Mouse (Mus musculus): ENCODE data around the gene Kif14. TPM values are rescaled to one million over a fixed set of nuclear protein-coding genes. Genes with fewer than 3 reads are reported as not detected.

The Kif14 gene
- polyA plus RNA-seq (2016; fragmentation: Nextera tagmentation; extraction: Ambion mirVana), result 6.1 and 7.3 TPM in 2 replicates

DNA sequence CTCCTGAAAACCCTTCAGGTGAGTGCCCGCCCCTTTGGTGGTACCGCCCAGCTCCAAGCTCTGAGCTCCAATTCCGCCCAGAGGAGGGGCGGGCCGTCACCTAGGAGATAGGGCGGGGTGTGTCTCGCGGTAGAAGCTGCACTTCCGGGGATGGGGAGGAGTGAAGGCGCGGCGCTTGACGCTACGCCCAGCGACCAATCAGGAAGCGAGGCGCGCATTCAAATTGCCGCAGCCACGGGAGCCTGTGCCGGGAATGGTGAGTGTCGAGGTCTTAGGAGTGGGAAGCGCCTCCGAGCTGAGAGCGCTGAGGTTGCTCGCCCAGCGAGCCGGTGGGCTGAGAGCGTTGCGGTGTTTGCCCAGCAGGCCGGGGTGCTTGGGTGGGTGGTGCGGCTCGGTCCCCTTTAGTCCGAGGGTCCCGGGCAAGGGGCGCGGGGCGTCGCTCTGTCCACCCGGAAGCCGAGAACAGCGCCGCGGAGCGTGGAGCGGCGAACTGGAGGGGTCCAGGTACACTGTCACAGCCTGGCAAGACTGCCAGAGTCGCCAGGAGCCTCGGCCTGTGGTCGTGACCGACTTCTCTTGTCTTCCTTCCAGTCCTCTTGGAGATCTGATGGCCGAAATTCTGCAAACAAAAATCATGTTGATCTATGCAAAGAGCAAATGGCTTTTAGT lies at the start of gene Kif14:
Gene Kif14 (plus strand): TSS at position 201 of the 669 bp plus-strand sequence.
- DNase-seq (ENCODE audit: low spot score), result peak; percentile 99

GRCm38 (mm10) chr1:136418393-136418792 lies 47.8 kb upstream of the Kif14 start:
- Histone ChIP-seq H3K4me3 (no peak overlapping the region), H3K27me3 (ENCODE audit: insufficient read depth, poor library complexity, severe bottlenecking) (no peaks in the 10 kb centered on the region), H3K4me1 (replicated peaks) (peaks cover 14% of the 10 kb centered on the region), H3K27ac (no peak overlapping the region), H3K9me3 (peaks cover 4% of the 10 kb centered on the region; the same call in 1 of the 2 replicates), H3K36me3 (peaks cover 35% of the 10 kb centered on the region)
- WGBS, result 93% methylated on average over 6 of the region's 6 CpGs
- DNase-seq (ENCODE audit: low spot score), result no peak

More for the DNA sequence above, at the start of gene Kif14:
- H3K9me3 ChIP-seq, result no peaks in the 10 kb centered on the region
- peaks cover 28% of the 10 kb centered on the region for H3K36me3 ChIP-seq
- peak within 1 kb of the TSS; percentile 94 for H3K27ac ChIP-seq
- H3K27me3 ChIP-seq (ENCODE audit: insufficient read depth, poor library complexity, severe bottlenecking), result no peaks in the 10 kb centered on the region
- WGBS, result under 1% methylated on average over 52 of the region's 52 CpGs
- peaks cover 27% of the 10 kb centered on the region for H3K4me1 ChIP-seq (replicated peaks)
- peak within 1 kb of the TSS; percentile 83 for H3K4me3 ChIP-seq

DNA sequence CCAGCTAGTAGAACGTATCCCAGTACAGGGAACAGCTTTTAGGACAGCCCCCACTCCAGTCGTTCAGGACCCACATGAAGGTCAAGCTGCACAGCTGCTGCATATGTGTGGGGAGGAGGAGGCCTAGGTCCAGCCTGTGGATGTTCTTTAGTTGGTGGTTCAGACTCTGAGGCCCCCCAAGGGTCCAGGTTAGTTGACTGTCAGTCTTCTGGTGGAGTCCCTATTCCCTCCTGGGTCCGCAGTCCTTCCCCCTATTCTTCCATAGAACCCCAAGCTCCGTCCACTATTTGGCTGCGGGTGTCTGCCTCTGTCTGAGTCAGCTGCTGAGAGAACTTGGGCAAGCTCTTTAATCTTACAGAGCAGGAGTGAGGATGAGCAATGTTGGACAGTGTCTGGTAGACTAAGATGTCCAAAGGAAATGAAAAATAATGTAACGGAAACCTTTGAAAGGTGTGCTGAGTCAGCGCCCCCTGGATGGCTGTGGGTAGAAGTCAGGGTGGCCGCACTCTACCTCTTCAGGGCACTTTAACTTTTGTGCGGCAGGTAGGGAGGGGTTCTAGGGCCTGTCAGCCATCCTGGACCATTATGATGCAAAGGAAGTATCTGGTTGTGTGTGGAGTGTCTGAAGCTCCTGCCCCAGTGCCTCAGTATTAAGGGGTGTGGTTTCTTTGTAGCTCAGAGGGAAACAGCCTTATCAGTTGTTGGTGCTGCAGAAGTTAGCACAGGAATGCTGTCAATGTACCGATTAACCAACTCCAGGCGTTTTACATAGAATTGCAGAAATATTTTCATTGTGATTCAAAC lies 38.8 kb upstream of the Kif14 start:
- no peaks in the 10 kb centered on the region for H3K27me3 ChIP-seq (ENCODE audit: insufficient read depth, poor library complexity, severe bottlenecking)
- no peaks in the 10 kb centered on the region for H3K4me1 ChIP-seq (replicated peaks)
- peaks cover 27% of the 10 kb centered on the region for H3K36me3 ChIP-seq
- no peak overlapping the region for H3K4me3 ChIP-seq
- DNase-seq (ENCODE audit: low spot score), result no peak
- WGBS, result 78% methylated on average over 11 of the region's 11 CpGs
- H3K27ac ChIP-seq, result no peak overlapping the region
- H3K9me3 ChIP-seq, result no peaks in the 10 kb centered on the region

- H3K27me3 ChIP-seq (ENCODE audit: insufficient read depth, poor library complexity, severe bottlenecking), result no peaks in the 10 kb centered on the region
- H3K9me3 ChIP-seq, result no peaks in the 10 kb centered on the region
- H3K36me3 ChIP-seq, result peaks cover 41% of the 10 kb centered on the region
- H3K4me1 ChIP-seq (replicated peaks), result no peaks in the 10 kb centered on the region
- no peak overlapping the region for H3K4me3 ChIP-seq
- DNase-seq (ENCODE audit: low spot score), result no peak
- WGBS, result 92% methylated on average over 4 of the region's 4 CpGs
- H3K27ac ChIP-seq, result no peak overlapping the region
Measured at GRCm38 (mm10) chr1:136428981-136429380, 37.2 kb upstream of the Kif14 start.

DNA sequence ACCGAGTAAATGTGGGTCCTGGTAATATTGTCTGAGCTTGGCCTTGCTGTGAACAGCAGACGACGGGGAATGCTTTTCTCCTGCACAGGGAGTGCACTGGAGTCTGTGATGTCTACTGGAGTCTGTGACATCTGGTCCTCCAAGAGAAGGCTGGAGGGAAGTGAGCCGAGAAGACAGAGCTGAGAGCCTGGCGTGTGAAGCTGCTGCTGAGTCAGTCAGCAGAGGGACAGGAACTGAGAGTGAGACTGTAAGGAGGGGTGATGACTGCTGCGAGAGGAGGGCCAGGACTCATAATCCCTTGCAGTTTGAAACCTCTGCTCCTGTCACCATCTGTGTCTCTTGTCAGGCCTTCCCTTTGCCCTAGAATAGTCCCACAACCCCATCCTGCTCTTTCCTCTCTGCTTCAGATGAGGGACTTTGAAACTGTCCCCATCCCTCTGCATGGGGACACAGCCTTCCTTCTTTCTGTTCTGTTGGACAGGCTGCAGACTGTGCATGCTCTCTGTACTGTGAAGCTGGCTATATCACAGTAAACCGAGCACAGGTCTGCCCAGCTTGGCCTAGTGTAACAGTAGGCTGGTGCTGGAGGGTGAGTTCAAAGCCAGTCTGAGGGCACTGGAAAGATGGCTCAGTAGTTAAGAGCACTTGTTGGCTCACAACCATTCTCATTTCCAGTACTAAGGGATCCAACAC lies 35.9 kb upstream of the Kif14 start:
- H3K27me3 ChIP-seq (ENCODE audit: insufficient read depth, poor library complexity, severe bottlenecking), result no peaks in the 10 kb centered on the region
- 77% methylated on average over 7 of the region's 7 CpGs for WGBS
- peaks cover 44% of the 10 kb centered on the region for H3K36me3 ChIP-seq
- no peaks in the 10 kb centered on the region for H3K9me3 ChIP-seq
- no peak overlapping the region for H3K27ac ChIP-seq
- H3K4me1 ChIP-seq (replicated peaks), result no peaks in the 10 kb centered on the region
- no peak overlapping the region for H3K4me3 ChIP-seq
- DNase-seq (ENCODE audit: low spot score), result no peak

DNA sequence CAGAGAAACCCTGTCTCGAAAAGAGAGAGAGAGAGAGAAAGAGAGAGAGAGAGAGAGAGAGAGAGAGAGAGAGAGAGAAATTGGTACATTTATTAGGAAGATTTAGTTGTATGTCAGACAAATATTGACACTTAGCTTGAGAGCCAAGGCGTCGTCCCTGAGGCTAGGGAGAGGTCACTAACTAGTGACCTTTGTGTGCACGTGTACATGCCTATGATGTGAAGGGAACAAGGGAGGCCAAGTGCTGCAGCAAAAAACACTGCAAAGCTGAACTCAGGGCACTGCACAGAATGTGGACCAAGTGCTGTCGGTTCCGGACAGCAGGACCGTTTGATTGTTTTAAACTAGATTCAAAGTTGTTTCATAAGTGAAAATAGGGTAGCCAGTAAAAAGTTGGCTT lies 25.4 kb upstream of the Kif14 start:
- Histone ChIP-seq H3K27ac (no peak overlapping the region), H3K36me3 (peaks cover 22% of the 10 kb centered on the region), H3K4me3 (no peak overlapping the region), H3K27me3 (ENCODE audit: insufficient read depth, poor library complexity, severe bottlenecking) (no peaks in the 10 kb centered on the region), H3K9me3 (no peaks in the 10 kb centered on the region), H3K4me1 (replicated peaks) (no peaks in the 10 kb centered on the region)
- no peak for DNase-seq (ENCODE audit: low spot score)
- WGBS, result 75% methylated on average over 7 of the region's 7 CpGs

- Histone ChIP-seq H3K27me3 (ENCODE audit: insufficient read depth, poor library complexity, severe bottlenecking) (no peaks in the 10 kb centered on the region), H3K4me1 (replicated peaks) (no peaks in the 10 kb centered on the region), H3K4me3 (no peak overlapping the region), H3K36me3 (0 out of 2 replicates have a peak, but pooled peaks cover 9% of the 10 kb centered on the region), H3K9me3 (no peaks in the 10 kb centered on the region), H3K27ac (no peak overlapping the region)
- no peak for DNase-seq (ENCODE audit: low spot score)
- 69% methylated on average over 9 of the region's 9 CpGs for WGBS
Measured at GRCm38 (mm10) chr1:136442809-136443208, 23.3 kb upstream of the Kif14 start.

- Histone ChIP-seq H3K27me3 (ENCODE audit: insufficient read depth, poor library complexity, severe bottlenecking) (no peaks in the 10 kb centered on the region), H3K4me1 (replicated peaks) (no peaks in the 10 kb centered on the region), H3K27ac (no peak overlapping the region), H3K36me3 (0 out of 2 replicates have a peak, but pooled peaks cover 6% of the 10 kb centered on the region), H3K9me3 (no peaks in the 10 kb centered on the region), H3K4me3 (no peak overlapping the region)
- no peak for DNase-seq (ENCODE audit: low spot score)
- 90% methylated on average over 12 of the region's 12 CpGs for WGBS
Measured at GRCm38 (mm10) chr1:136444555-136445255, 21.4 kb upstream of the Kif14 start.

DNA sequence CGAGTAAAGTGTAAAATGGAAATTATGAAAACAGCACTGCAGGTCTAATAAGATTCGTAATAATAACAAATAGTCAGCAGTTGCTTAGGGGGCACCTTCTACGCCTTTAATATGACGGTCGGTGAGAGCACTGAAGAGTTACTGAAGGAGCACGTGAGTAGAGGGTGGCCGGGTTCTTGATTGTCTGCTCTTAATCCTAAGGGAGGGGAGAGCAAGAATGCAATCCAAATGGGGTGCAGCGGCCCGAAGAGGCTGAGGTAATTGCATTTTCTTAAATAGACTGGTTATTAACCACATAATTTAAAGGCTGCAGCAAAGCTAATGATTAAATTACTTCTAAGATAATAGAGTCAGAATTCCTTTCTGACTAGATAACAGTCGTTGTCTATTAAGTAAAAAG lies 19.2 kb upstream of the Kif14 start:
- WGBS, result 83% methylated on average over 10 of the region's 10 CpGs

GRCm38 (mm10) chr1:136447338-136447737 lies 18.8 kb upstream of the Kif14 start:
- no peaks in the 10 kb centered on the region for H3K27me3 ChIP-seq (ENCODE audit: insufficient read depth, poor library complexity, severe bottlenecking)
- 94% methylated on average over 4 of the region's 4 CpGs for WGBS
- peaks cover 3% of the 10 kb centered on the region; the same call in 1 of the 2 replicates for H3K4me1 ChIP-seq (replicated peaks)
- no peaks in the 10 kb centered on the region for H3K36me3 ChIP-seq
- no peaks in the 10 kb centered on the region for H3K9me3 ChIP-seq
- no peak overlapping the region for H3K4me3 ChIP-seq
- no peak overlapping the region for H3K27ac ChIP-seq
- no peak for DNase-seq (ENCODE audit: low spot score)

More for the DNA sequence above, 19.2 kb upstream of the Kif14 start:
- H3K27ac ChIP-seq, result no peak overlapping the region
- H3K9me3 ChIP-seq, result no peaks in the 10 kb centered on the region
- H3K36me3 ChIP-seq, result no peaks in the 10 kb centered on the region
- no peak overlapping the region for H3K4me3 ChIP-seq
- H3K4me1 ChIP-seq (replicated peaks), result no peaks in the 10 kb centered on the region
- DNase-seq (ENCODE audit: low spot score), result no peak
- no peaks in the 10 kb centered on the region for H3K27me3 ChIP-seq (ENCODE audit: insufficient read depth, poor library complexity, severe bottlenecking)

DNA sequence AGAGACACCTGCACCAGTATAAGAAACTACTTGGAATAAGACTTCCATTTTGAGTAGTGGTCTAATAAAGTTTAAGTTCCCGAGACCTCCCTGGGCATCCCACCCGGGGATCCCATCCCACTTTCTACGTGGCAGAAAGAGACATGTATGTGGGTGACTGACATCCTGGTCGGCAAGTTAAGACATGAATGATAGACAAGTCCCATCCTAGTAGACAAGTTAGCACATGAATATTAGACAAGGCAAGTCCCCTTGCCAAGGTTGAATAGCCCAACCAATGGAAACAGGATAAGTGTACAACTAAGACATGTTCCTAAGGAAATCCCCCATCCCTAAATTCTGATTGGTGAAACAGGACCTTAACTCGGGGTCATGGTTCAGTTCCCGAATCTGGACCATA lies 16.6 kb upstream of the Kif14 start:
- Histone ChIP-seq H3K4me3 (no peak overlapping the region), H3K27me3 (ENCODE audit: insufficient read depth, poor library complexity, severe bottlenecking) (0 out of 2 replicates have a peak, but pooled peaks cover under 1% of the 10 kb centered on the region), H3K9me3 (no peaks in the 10 kb centered on the region), H3K36me3 (no peaks in the 10 kb centered on the region), H3K4me1 (replicated peaks) (peaks cover 7% of the 10 kb centered on the region; the same call in 1 of the 2 replicates), H3K27ac (no peak overlapping the region)
- 88% methylated on average over 6 of the region's 6 CpGs for WGBS
- DNase-seq (ENCODE audit: low spot score), result no peak

DNA sequence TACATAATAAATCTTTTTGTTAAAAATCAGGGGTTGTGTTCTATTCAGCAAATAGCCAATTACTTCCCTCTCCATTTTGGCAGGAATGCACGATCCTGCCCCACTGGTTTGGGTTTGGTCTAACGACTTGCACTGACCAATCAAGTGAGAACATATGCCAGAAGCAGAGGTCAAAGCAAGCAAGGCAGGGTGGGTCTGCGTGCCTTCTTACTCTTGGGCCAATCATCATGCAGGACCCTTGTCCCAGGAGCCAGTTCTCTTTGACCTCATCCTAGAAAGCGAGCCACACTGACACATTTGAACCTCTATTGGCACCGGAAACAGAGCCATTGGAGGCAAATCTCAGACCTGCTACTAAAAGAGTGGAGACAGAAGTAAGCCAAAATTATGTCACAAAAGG lies 15.9 kb upstream of the Kif14 start:
- H3K27ac ChIP-seq, result no peak overlapping the region
- no peak for DNase-seq (ENCODE audit: low spot score)
- WGBS, result 89% methylated on average over 5 of the region's 5 CpGs

More for the DNA sequence above, 15.9 kb upstream of the Kif14 start:
- Histone ChIP-seq H3K27me3 (ENCODE audit: insufficient read depth, poor library complexity, severe bottlenecking) (0 out of 2 replicates have a peak, but pooled peaks cover 5% of the 10 kb centered on the region), H3K9me3 (no peaks in the 10 kb centered on the region), H3K4me3 (no peak overlapping the region), H3K36me3 (no peaks in the 10 kb centered on the region), H3K4me1 (replicated peaks) (peaks cover 7% of the 10 kb centered on the region; the same call in 1 of the 2 replicates)
